Mouse (Mus musculus) urinary bladder, adult 2 months (tissue): Measurements from ENCODE around the gene Olfr1388. TPM values are rescaled to one million over a fixed set of nuclear protein-coding genes. Genes with fewer than 3 reads are reported as not detected.
"Not testable (repeated sequence)": the region's sequence is repeated elsewhere in the genome, so short reads cannot be mapped to it uniquely, and the experiment has no call there.

Experiments used
- DNase-seq: peaks from one replicate; pipeline ENCODE4 v3.0.0; 2022; ENCODE audit warnings: low spot score
- polyA plus RNA-seq: library from polyadenylated mRNA; depleted of rRNA; stranded (reverse); fragments of >200 nt; gene quantifications from 2 replicates; pipeline ENCODE4 v1.2.3, GENCODE M21; 2012; rRNA removed

Olfr1388 gene
- polyA plus RNA-seq: 0.04 and 0.14 TPM in 2 replicates

DNA sequence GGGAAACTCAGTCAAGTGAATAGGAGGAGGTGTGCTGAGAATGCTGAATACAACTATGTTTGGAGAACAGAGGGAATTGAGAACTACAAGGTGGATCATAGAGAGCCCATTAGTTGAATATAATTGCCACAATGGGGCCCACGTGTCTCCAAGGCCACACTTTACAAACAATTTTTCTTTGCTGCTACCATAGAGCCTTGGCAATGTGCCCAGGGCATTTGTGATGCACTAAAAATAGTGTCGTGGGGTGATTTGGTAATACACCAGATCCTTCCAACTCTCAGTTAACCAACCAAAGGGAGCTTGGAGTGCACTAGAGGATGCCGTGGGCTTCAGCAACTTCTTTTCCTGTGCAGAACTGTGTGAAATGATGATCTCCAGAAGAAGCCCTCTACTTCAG, at the start of gene Olfr1388:
Olfr1388 (plus strand) TSS at position 214 of the 400 bp plus-strand sequence.
- no peak for DNase-seq

DNA sequence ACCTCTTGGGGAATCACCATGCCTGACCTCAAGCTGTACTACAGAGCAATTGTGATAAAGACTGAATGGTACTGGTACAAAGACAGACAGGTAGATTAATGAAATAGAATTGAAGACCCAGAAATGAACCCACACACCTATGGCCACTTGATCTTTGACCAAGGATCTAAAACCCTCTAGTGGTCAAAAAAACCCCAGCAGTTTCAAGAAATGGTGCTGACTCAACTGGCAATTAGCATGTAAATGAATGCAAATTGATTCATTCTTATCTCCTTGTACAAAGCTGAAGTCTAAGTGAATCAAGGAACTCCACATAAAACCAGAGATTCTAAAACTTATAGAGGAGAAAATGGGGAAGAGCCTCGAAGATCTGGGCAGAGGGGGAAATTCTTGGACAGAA, 43.7 kb upstream of the Olfr1388 start:
- DNase-seq: not testable (repeated sequence)

DNA sequence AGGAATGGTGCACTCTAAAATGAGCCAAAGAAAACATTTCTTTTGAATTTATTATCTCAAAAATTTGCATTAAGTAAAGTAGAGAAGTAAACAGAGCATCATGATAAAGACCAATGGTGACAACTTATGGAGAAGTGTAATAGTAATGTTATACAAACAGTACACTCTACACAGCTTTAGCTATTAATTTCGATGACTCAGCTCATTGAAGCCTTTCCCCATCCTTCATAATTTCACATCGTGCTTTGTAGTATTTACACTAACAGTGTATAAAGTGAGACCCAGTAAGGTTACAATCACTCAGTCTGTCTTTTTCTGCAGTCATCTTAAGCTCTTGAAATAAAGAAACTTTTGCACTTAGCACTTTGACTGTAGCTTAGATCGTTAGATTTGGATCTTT, 29.6 kb upstream of the Olfr1388 start:
- DNase-seq: no peak

GRCm38 (mm10) chr11:49410540-49410939, 25.9 kb upstream of the Olfr1388 start:
- no peak for DNase-seq

- no peak for DNase-seq
Observed at GRCm38 (mm10) chr11:49422767-49423166, 13.7 kb upstream of the Olfr1388 start, which contains the start of gene Olfr1389. Olfr1389 (plus strand) TSS chr11:49423067.

GRCm38 (mm10) chr11:49425257-49425927, 11.0 kb upstream of the Olfr1388 start:
- no peak for DNase-seq

DNA sequence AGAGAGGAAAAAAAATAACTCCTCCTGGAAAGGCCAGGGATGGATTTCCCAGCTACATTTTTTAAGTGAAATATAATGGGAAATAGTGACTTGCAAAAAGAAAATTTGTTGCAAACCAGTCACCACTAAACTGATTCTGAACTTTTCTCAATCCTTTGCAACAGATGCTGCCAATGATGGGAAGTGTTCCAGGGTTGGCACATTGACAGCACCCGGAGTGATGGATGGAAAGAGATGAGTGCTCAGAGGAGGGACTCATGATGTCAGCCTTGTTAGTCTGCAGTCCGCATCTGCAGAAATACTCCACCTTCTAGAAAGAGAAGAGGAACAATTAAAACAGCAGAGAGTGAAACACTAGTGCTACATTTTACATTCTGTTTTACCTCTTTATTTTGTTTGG, 6.8 kb upstream of the Olfr1388 start:
- no peak for DNase-seq

DNA sequence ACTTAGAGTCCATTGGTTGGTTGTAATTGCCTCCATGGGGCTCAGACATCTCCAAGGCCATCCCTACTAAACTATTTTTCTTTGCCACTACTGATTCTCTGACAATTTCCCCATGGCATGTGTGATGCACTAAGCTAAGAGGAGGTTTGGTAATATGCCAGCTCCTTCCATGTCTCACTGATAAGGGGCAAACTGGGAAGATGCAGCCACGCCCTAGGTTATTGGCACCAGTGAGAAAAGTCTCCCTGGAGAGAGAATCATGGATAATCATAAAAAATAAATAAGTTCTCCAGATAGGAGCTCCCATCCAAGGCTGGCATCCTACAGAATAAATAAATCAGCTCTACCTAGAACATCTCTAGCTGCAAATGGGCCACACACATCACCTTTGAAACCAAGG, 18.6 kb downstream of the Olfr1388 start, which contains the start of gene Olfr1387:
Olfr1387 (plus strand) TSS at position 301 of the 400 bp plus-strand sequence.
- no peak for DNase-seq

DNA sequence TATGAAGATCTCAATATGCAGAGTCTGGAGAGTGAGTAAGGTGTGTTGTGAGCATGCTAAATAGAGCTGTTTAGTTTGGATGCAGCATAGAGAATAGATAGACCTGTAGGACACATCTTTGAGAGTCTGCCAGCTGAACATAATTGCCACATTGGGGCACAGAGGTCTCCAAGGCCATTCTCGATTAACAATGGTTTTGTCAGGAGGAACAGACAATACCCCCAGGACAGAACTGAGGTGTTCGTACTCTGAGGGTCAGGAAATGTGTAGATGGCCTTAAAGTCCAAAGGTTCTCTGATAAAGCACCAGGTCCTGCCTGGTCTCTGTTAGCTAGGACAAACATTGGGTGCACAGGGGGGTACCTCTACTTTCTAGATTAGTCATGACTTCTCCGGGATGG, 28.3 kb downstream of the Olfr1388 start, which contains the start of gene Olfr1386:
Olfr1386 (plus strand) TSS at position 301 of the 400 bp plus-strand sequence.
- not testable (repeated sequence) for DNase-seq

DNA sequence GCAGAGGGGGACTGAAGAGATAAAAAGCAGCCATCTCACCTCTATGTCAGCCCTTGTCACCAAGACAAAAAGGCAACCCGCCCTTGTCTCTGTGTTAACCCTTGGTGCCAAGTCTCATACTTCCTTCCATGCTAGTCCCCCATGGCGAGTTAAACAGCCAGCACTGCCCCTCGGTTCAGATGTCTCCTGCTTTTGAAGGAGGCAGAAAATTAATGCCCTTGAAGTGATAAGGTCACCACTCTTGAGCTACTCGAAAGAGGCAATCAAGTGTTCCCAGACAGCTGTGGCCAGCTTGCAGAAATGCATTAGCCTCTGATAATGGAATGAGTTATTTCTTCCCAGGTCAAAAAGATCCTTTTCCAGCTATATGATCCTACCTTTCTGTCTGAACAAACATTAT, 49.5 kb downstream of the Olfr1388 start:
- DNase-seq: no peak

DNA sequence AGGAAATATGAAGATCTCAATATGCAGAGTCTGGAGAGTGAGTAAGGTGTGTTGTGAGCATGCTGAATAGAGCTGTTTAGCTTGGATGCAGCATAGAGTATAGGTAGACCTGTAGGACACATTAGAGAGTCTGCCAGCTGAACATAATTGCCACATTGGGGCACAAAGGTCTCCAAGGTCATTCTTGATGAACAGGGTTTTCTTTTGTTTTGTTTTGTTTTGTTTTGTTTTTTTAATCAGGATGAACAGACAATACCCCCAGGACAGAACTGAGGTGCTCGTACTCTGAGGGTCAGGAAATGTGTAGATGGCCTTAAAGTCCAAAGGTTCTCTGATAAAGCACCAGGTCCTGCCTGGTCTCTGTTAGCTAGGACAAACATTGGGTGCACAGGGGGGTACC, 52.3 kb downstream of the Olfr1388 start, which contains the start of gene Olfr1385:
Olfr1385 (plus strand) TSS at position 301 of the 400 bp plus-strand sequence.
- not testable (repeated sequence) for DNase-seq

Other genes with a start within 250 kb of the Olfr1388 start
- gene Btnl9, start 249.5 kb upstream of the Olfr1388 start, polyA plus RNA-seq: 0.62 and 0.73 TPM in 2 replicates
- 12.4 and 17.0 TPM in 2 replicates for gene Zfp62, start 233.3 kb upstream of the Olfr1388 start, polyA plus RNA-seq
- gene Mgat1, start 192.4 kb upstream of the Olfr1388 start, polyA plus RNA-seq: 61.8 and 63.4 TPM in 2 replicates
- 0.06 and 0.12 TPM in 2 replicates for gene Olfr1393, start 158.3 kb upstream of the Olfr1388 start, polyA plus RNA-seq
- 0.10 and 0.15 TPM in 2 replicates for gene Olfr1392, start 151.3 kb upstream of the Olfr1388 start, polyA plus RNA-seq
- gene Olfr10, start 131.9 kb upstream of the Olfr1388 start, polyA plus RNA-seq: not detected in 2 replicates
- not detected in 2 replicates for gene Olfr1391, start 113.9 kb upstream of the Olfr1388 start, polyA plus RNA-seq
- not detected in 2 replicates for gene Olfr1390, start 101.4 kb upstream of the Olfr1388 start, polyA plus RNA-seq
- gene Olfr1389, start 13.6 kb upstream of the Olfr1388 start, polyA plus RNA-seq: not detected in 2 replicates
- not detected in 2 replicates for gene Olfr1387, start 18.7 kb downstream of the Olfr1388 start, polyA plus RNA-seq
- gene Olfr1386, start 28.4 kb downstream of the Olfr1388 start, polyA plus RNA-seq: not detected in 2 replicates
- gene Olfr1385, start 52.4 kb downstream of the Olfr1388 start, polyA plus RNA-seq: not detected in 2 replicates
- gene Olfr1384, start 70.1 kb downstream of the Olfr1388 start, polyA plus RNA-seq: not detected in 2 replicates
- not detected in 2 replicates for gene Olfr1383, start 83.0 kb downstream of the Olfr1388 start, polyA plus RNA-seq
- not detected in 2 replicates for gene Olfr1382, start 91.6 kb downstream of the Olfr1388 start, polyA plus RNA-seq
- not detected in 2 replicates for gene Olfr1381, start 106.8 kb downstream of the Olfr1388 start, polyA plus RNA-seq
- gene Olfr1380, start 120.3 kb downstream of the Olfr1388 start, polyA plus RNA-seq: not detected in 2 replicates
- gene Flt4, start 172.6 kb downstream of the Olfr1388 start, polyA plus RNA-seq: 4.2 and 6.3 TPM in 2 replicates
- 0.19 and 0.26 TPM in 2 replicates for gene Scgb3a1, start 227.0 kb downstream of the Olfr1388 start, polyA plus RNA-seq